Mouse (Mus musculus) urinary bladder, postnatal 0 days (tissue): ENCODE measurements around the gene Gm1140. TPM values are rescaled to one million over a fixed set of nuclear protein-coding genes. Genes with fewer than 3 reads are reported as not detected.

Experiments used
- polyA plus RNA-seq: library from polyadenylated mRNA; unstranded; fragments of >200 nt; fragmentation: Nextera tagmentation; extraction: Ambion mirVana; gene quantifications from 2 replicates; pipeline ENCODE4 v1.2.1, GENCODE M21; 2015

The Gm1140 gene
- not detected in 2 replicates for polyA plus RNA-seq

GRCm38 (mm10) chrX:67693462-67693861, at the start of gene Gm1140:
Gm1140 (minus strand) TSS chrX:67693562.

GRCm38 (mm10) chrX:67695398-67695797, 2.0 kb upstream of the Gm1140 start, which contains the start of gene Gm14692:
Gm14692 (plus strand) TSS chrX:67695698.

Other genes starting within 250 kb of the Gm1140 start
- not detected in 2 replicates for gene Gm14692, start 2.1 kb upstream of the Gm1140 start, polyA plus RNA-seq
- gene 4933436I01Rik, start 227.9 kb upstream of the Gm1140 start, polyA plus RNA-seq: not detected in 2 replicates